Mouse (Mus musculus): ENCODE measurements at regions not wholly inside any gene's neighbourhood (a gene's known extent, or its start where the extent isn't known, plus 50 kb on each side); places are given as distances from the start of the nearest gene placed in this dataset.

GRCm38 (mm10) chr2:117980856-117981255 is 130.8 kb upstream of the Thbs1 start:
- H3K4me1 ChIP-seq (replicated peaks) = no peaks in the 10 kb centered on the region
- no peak overlapping the region for H3K4me2 ChIP-seq (replicated peaks)
- no peak overlapping the region for H3K27ac ChIP-seq
- no peak for ATAC-seq
- H3K4me3 ChIP-seq (replicated peaks) = no peak overlapping the region
- WGBS = 93% methylated on average over 2 of the region's 2 CpGs
- no peaks in the 10 kb centered on the region for H3K36me3 ChIP-seq
- no peak overlapping the region for H3K9ac ChIP-seq (replicated peaks)
- H3K27me3 ChIP-seq = no peaks in the 10 kb centered on the region
- no peaks in the 10 kb centered on the region for H3K9me3 ChIP-seq

- Histone ChIP-seq H3K4me1 (replicated peaks) (peaks cover 4% of the 10 kb centered on the region; the same call in 1 of the 2 replicates), H3K36me3 (no peaks in the 10 kb centered on the region), H3K9ac (replicated peaks) (no peak overlapping the region), H3K27ac (no peak overlapping the region), H3K4me2 (replicated peaks) (no peak overlapping the region), H3K9me3 (no peaks in the 10 kb centered on the region), H3K4me3 (replicated peaks) (no peak overlapping the region), H3K27me3 (no peaks in the 10 kb centered on the region)
- WGBS = 93% methylated on average over 5 of the region's 5 CpGs
- no peak for ATAC-seq
These were observed 127.1 kb upstream of the Thbs1 start for GRCm38 (mm10) chr2:117984569-117984968.

GRCm38 (mm10) chr2:117987426-117988215 is 124.1 kb upstream of the Thbs1 start:
- Histone ChIP-seq H3K4me3 (replicated peaks) (no peak overlapping the region), H3K27ac (no peak overlapping the region), H3K4me2 (replicated peaks) (no peak overlapping the region), H3K9ac (replicated peaks) (no peak overlapping the region), H3K36me3 (no peaks in the 10 kb centered on the region), H3K9me3 (no peaks in the 10 kb centered on the region), H3K27me3 (no peaks in the 10 kb centered on the region), H3K4me1 (replicated peaks) (peaks cover 4% of the 10 kb centered on the region; the same call in 1 of the 2 replicates)
- 73% methylated on average over 10 of the region's 10 CpGs for WGBS
- ATAC-seq = no peak

- Histone ChIP-seq H3K9me3 (no peaks in the 10 kb centered on the region), H3K4me1 (replicated peaks) (peaks cover 4% of the 10 kb centered on the region; the same call in 1 of the 2 replicates), H3K27ac (no peak overlapping the region), H3K4me2 (replicated peaks) (no peak overlapping the region), H3K9ac (replicated peaks) (no peak overlapping the region), H3K27me3 (no peaks in the 10 kb centered on the region), H3K36me3 (no peaks in the 10 kb centered on the region), H3K4me3 (replicated peaks) (no peak overlapping the region)
- 75% methylated on average over 11 of the region's 11 CpGs for WGBS
- ATAC-seq = no peak
These were observed 123.1 kb upstream of the Thbs1 start for GRCm38 (mm10) chr2:117988396-117989173.

GRCm38 (mm10) chr2:117989215-117989614 is 122.5 kb upstream of the Thbs1 start:
- WGBS = 89% methylated on average over 8 of the region's 8 CpGs
- Histone ChIP-seq H3K27me3 (no peaks in the 10 kb centered on the region), H3K36me3 (no peaks in the 10 kb centered on the region), H3K4me3 (replicated peaks) (no peak overlapping the region), H3K4me1 (replicated peaks) (peaks cover 4% of the 10 kb centered on the region; the same call in 1 of the 2 replicates), H3K4me2 (replicated peaks) (no peak overlapping the region), H3K27ac (no peak overlapping the region), H3K9ac (replicated peaks) (no peak overlapping the region), H3K9me3 (no peaks in the 10 kb centered on the region)
- no peak for ATAC-seq

- WGBS = 82% methylated on average over 14 of the region's 14 CpGs
- H3K4me1 ChIP-seq (replicated peaks) = no peaks in the 10 kb centered on the region
- no peaks in the 10 kb centered on the region for H3K27me3 ChIP-seq
- H3K4me2 ChIP-seq (replicated peaks) = no peak overlapping the region
- no peak for ATAC-seq
- H3K9me3 ChIP-seq = no peaks in the 10 kb centered on the region
- H3K4me3 ChIP-seq (replicated peaks) = no peak overlapping the region
- no peak overlapping the region for H3K27ac ChIP-seq
- H3K9ac ChIP-seq (replicated peaks) = no peak overlapping the region
- no peaks in the 10 kb centered on the region for H3K36me3 ChIP-seq
These were observed 115.3 kb upstream of the Thbs1 start for GRCm38 (mm10) chr2:117996130-117997083.

- H3K4me2 ChIP-seq (replicated peaks) = no peak overlapping the region
- H3K27me3 ChIP-seq = no peaks in the 10 kb centered on the region
- H3K36me3 ChIP-seq = no peaks in the 10 kb centered on the region
- H3K4me1 ChIP-seq (replicated peaks) = no peaks in the 10 kb centered on the region
- ATAC-seq = no peak
- no peak overlapping the region for H3K27ac ChIP-seq
- no peak overlapping the region for H3K9ac ChIP-seq (replicated peaks)
- H3K4me3 ChIP-seq (replicated peaks) = no peak overlapping the region
- 89% methylated on average over 6 of the region's 6 CpGs for WGBS
- H3K9me3 ChIP-seq = no peaks in the 10 kb centered on the region
These were observed 112.0 kb upstream of the Thbs1 start for GRCm38 (mm10) chr2:117999641-118000040.

- Histone ChIP-seq H3K4me3 (replicated peaks) (no peak overlapping the region), H3K27me3 (no peaks in the 10 kb centered on the region), H3K9ac (replicated peaks) (no peak overlapping the region), H3K27ac (no peak overlapping the region), H3K4me1 (replicated peaks) (no peaks in the 10 kb centered on the region), H3K36me3 (no peaks in the 10 kb centered on the region), H3K9me3 (no peaks in the 10 kb centered on the region), H3K4me2 (replicated peaks) (no peak overlapping the region)
- ATAC-seq = no peak
- 89% methylated on average over 5 of the region's 5 CpGs for WGBS
These were observed 107.5 kb upstream of the Thbs1 start for GRCm38 (mm10) chr2:118004191-118004590.

- Histone ChIP-seq H3K27ac (no peak overlapping the region), H3K4me3 (replicated peaks) (no peak overlapping the region), H3K9me3 (no peaks in the 10 kb centered on the region), H3K27me3 (no peaks in the 10 kb centered on the region), H3K4me2 (replicated peaks) (no peak overlapping the region), H3K36me3 (no peaks in the 10 kb centered on the region), H3K9ac (replicated peaks) (no peak overlapping the region), H3K4me1 (replicated peaks) (no peaks in the 10 kb centered on the region)
- WGBS = 76% methylated on average over 10 of the region's 10 CpGs
- no peak for ATAC-seq
These were observed 103.9 kb upstream of the Thbs1 start for GRCm38 (mm10) chr2:118007539-118008427.

- no peaks in the 10 kb centered on the region for H3K9me3 ChIP-seq
- ATAC-seq = no peak
- H3K36me3 ChIP-seq = no peaks in the 10 kb centered on the region
- no peaks in the 10 kb centered on the region for H3K4me1 ChIP-seq (replicated peaks)
- H3K4me3 ChIP-seq (replicated peaks) = no peak overlapping the region
- no peak overlapping the region for H3K9ac ChIP-seq (replicated peaks)
- 90% methylated on average over 7 of the region's 7 CpGs for WGBS
- H3K4me2 ChIP-seq (replicated peaks) = no peak overlapping the region
- H3K27me3 ChIP-seq = no peaks in the 10 kb centered on the region
- no peak overlapping the region for H3K27ac ChIP-seq
These were observed 100.0 kb upstream of the Thbs1 start for GRCm38 (mm10) chr2:118011679-118012078.

- H3K9me3 ChIP-seq = no peaks in the 10 kb centered on the region
- H3K4me1 ChIP-seq (replicated peaks) = no peaks in the 10 kb centered on the region
- H3K4me3 ChIP-seq (replicated peaks) = no peak overlapping the region
- 88% methylated on average over 3 of the region's 3 CpGs for WGBS
- no peak overlapping the region for H3K9ac ChIP-seq (replicated peaks)
- H3K27ac ChIP-seq = no peak overlapping the region
- H3K4me2 ChIP-seq (replicated peaks) = no peak overlapping the region
- no peaks in the 10 kb centered on the region for H3K36me3 ChIP-seq
- H3K27me3 ChIP-seq = no peaks in the 10 kb centered on the region
- ATAC-seq = no peak
These were observed 99.5 kb upstream of the Thbs1 start for GRCm38 (mm10) chr2:118012211-118012610.

All from midbrain, embryonic 13.5 days (tissue).